Mouse (Mus musculus): ENCODE data around the gene Ank3.

GRCm38 (mm10) chr10:69902024-69902423 is 503.5 kb downstream of the Ank3 start:
- TF ChIP-seq CTCF (IDR thresholded peaks at IDR 0.05; ENCODE audit: low read depth) (no peak), EP300 (IDR thresholded peaks at IDR 0.05; ENCODE audit: low read depth) (peak; percentile 66)

Data from liver, postnatal 0 days (tissue).